Mouse (Mus musculus) CH12.LX (cell line): Measurements from ENCODE around the gene Tmem97. TPM values are rescaled to one million over a fixed set of nuclear protein-coding genes. Genes with fewer than 3 reads are reported as not detected.
"Not testable (repeated sequence)": the region's sequence is repeated elsewhere in the genome, so short reads cannot be mapped to it uniquely, and the experiment has no call there.

Source experiments
- DNase-seq: peaks from one replicate; pipeline ENCODE4 v3.0.0-alpha.2; 2013; ENCODE audit errors: extremely low read depth
- H3K27ac ChIP-seq: 2 replicates; pipeline ENCODE4 v1.5.1; 2012; ENCODE audit warnings: low read depth, mild to moderate bottlenecking, control low read depth, moderate library complexity; ENCODE audit not compliant: insufficient read depth
- H3K27me3 ChIP-seq: replicated peaks from 2 replicates; pipeline ENCODE3; 2012; ENCODE audit warnings: inconsistent platforms
- H3K36me3 ChIP-seq, 2 experiments: replicated peaks in 1 of 2; 2 replicates each; pipeline versions ENCODE3 to v1.6.1; 2012; ENCODE audit warnings: inconsistent platforms in 1 of 2, low read length in 1 of 2, mild to moderate bottlenecking in 1 of 2, mixed read lengths in 1 of 2, moderate library complexity in 1 of 2; ENCODE audit not compliant: control insufficient read depth in 1 of 2, insufficient read depth in 1 of 2
- H3K4me1 ChIP-seq, 2 experiments: 2 replicates each; pipeline ENCODE4 v1.6.1; 2012; ENCODE audit warnings: inconsistent platforms in 1 of 2, moderate library complexity in 1 of 2; ENCODE audit not compliant: insufficient read depth in 2 of 2, control insufficient read depth in 1 of 2
- H3K4me2 ChIP-seq: 2 replicates; pipeline ENCODE4 v1.6.1; 2012; ENCODE audit warnings: low read depth, mild to moderate bottlenecking, control low read depth; ENCODE audit not compliant: poor library complexity, insufficient read depth, severe bottlenecking
- H3K4me3 ChIP-seq, 3 experiments: fragments of 150-350 bp in 1 of 3; sonication (generic) in 1 of 3; replicated peaks in 1 of 3; 2 replicates each; pipeline versions ENCODE3 to v1.5.1; 2011 to 2012; ENCODE audit warnings: low read depth in 2 of 3, low read length in 2 of 3, mild to moderate bottlenecking in 2 of 3, moderate library complexity in 2 of 3, control low read depth in 1 of 3, improper control_type of control experiment in 1 of 3, inconsistent platforms in 1 of 3, mixed read lengths in 1 of 3; ENCODE audit not compliant: poor library complexity in 1 of 3
- H3K79me2 ChIP-seq: replicated peaks from 2 replicates; pipeline ENCODE4 v1.6.1; 2012; ENCODE audit warnings: mild to moderate bottlenecking, moderate library complexity; ENCODE audit not compliant: control insufficient read depth, poor library complexity, insufficient read depth, severe bottlenecking; ENCODE audit errors: extremely low read depth
- H3K9ac ChIP-seq: 2 replicates; pipeline ENCODE4 v1.6.1; 2012; ENCODE audit warnings: low read depth, mild to moderate bottlenecking, control low read depth, moderate library complexity; ENCODE audit not compliant: insufficient read depth
- H3K9me3 ChIP-seq: replicated peaks from 2 replicates; pipeline ENCODE3; 2012; ENCODE audit warnings: low read length, inconsistent platforms, mixed read lengths
- CTCF ChIP-seq, 2 experiments: IDR thresholded peaks in 1 of 2; conservative IDR thresholded peaks in 1 of 2; 2 replicates each; pipeline ENCODE4 v1.5.1; 2011 to 2012; ENCODE audit warnings: low read depth in 2 of 2, low read length in 2 of 2, improper control_type of control experiment in 1 of 2, inconsistent platforms in 1 of 2, mild to moderate bottlenecking in 1 of 2, moderate library complexity in 1 of 2
- E2F4 ChIP-seq: IDR thresholded peaks from 2 replicates; pipeline ENCODE4 v1.6.1; 2011; ENCODE audit warnings: low read depth, low read length, improper control_type of control experiment; ENCODE audit not compliant: insufficient replicate concordance
- ELF1 ChIP-seq: IDR thresholded peaks from 2 replicates; pipeline ENCODE4 v1.6.1; 2014; ENCODE audit warnings: low read depth, mild to moderate bottlenecking, inconsistent platforms, low read length, improper control_type of control experiment
- EP300 ChIP-seq: IDR thresholded peaks from 2 replicates; pipeline ENCODE4 v1.6.1; 2011; ENCODE audit warnings: low read length, improper control_type of control experiment
- ETS1 ChIP-seq: conservative IDR thresholded peaks from 2 replicates; pipeline ENCODE4 v1.6.1; 2012; ENCODE audit warnings: low read depth, mild to moderate bottlenecking, inconsistent platforms, low read length, improper control_type of control experiment, moderate library complexity
- GABPA ChIP-seq: IDR thresholded peaks from 2 replicates; pipeline ENCODE4 v1.6.1; 2012; ENCODE audit warnings: low read depth, low read length, improper control_type of control experiment, inconsistent platforms; ENCODE audit not compliant: insufficient replicate concordance
- IRF4 ChIP-seq: IDR thresholded peaks from 2 replicates; pipeline ENCODE4 v1.6.1; 2014; ENCODE audit warnings: low read depth, mild to moderate bottlenecking, inconsistent platforms, low read length, improper control_type of control experiment
- JUN ChIP-seq: IDR thresholded peaks from 2 replicates; pipeline ENCODE4 v1.6.1; 2011; ENCODE audit warnings: low read depth, mild to moderate bottlenecking, low read length, improper control_type of control experiment, moderate library complexity; ENCODE audit not compliant: insufficient read depth
- JUND ChIP-seq: conservative IDR thresholded peaks from 2 replicates; pipeline ENCODE4 v1.6.1; 2011; ENCODE audit warnings: low read depth, low read length, improper control_type of control experiment
- KAT2A ChIP-seq: IDR thresholded peaks from 2 replicates; pipeline ENCODE4 v1.6.1; 2012; ENCODE audit warnings: low read length, improper control_type of control experiment, inconsistent platforms; ENCODE audit not compliant: insufficient replicate concordance
- MEF2A ChIP-seq: IDR thresholded peaks from 2 replicates; pipeline ENCODE4 v1.6.1; 2014; ENCODE audit warnings: low read depth, mild to moderate bottlenecking, inconsistent platforms, low read length, improper control_type of control experiment, borderline replicate concordance
- MXI1 ChIP-seq: IDR thresholded peaks from 2 replicates; pipeline ENCODE4 v1.6.1; 2011; ENCODE audit warnings: mild to moderate bottlenecking, low read depth, low read length, improper control_type of control experiment
- MYC ChIP-seq: IDR thresholded peaks from 2 replicates; pipeline ENCODE4 v1.6.1; 2011; ENCODE audit warnings: low read depth, mild to moderate bottlenecking, improper control_type of control experiment, low read length
- NRF1 ChIP-seq: IDR thresholded peaks from 2 replicates; pipeline ENCODE4 v1.6.1; 2014; ENCODE audit warnings: low read depth, mild to moderate bottlenecking, inconsistent platforms, low read length, improper control_type of control experiment, moderate library complexity
- POLR2AphosphoS2 ChIP-seq: IDR thresholded peaks from 2 replicates; pipeline ENCODE4 v1.6.1; 2011; ENCODE audit warnings: low read depth, low read length, improper control_type of control experiment
- RAD21 ChIP-seq: IDR thresholded peaks from 2 replicates; pipeline ENCODE4 v1.6.1; 2011; ENCODE audit warnings: low read depth, mild to moderate bottlenecking, low read length, improper control_type of control experiment, moderate library complexity
- RCOR1 ChIP-seq: conservative IDR thresholded peaks from 2 replicates; pipeline ENCODE4 v1.6.1; 2012; ENCODE audit warnings: low read depth, mild to moderate bottlenecking, inconsistent platforms, low read length, improper control_type of control experiment
- SIN3A ChIP-seq: IDR thresholded peaks from 2 replicates; pipeline ENCODE4 v1.6.1; 2012; ENCODE audit warnings: low read length, improper control_type of control experiment, inconsistent platforms
- SMC3 ChIP-seq: IDR thresholded peaks from 2 replicates; pipeline ENCODE4 v1.6.1; 2011; ENCODE audit warnings: low read depth, low read length, improper control_type of control experiment
- TBP ChIP-seq: conservative IDR thresholded peaks from 2 replicates; pipeline ENCODE4 v1.6.1; 2011; ENCODE audit warnings: low read depth, low read length, improper control_type of control experiment
- USF1 ChIP-seq: IDR thresholded peaks from 2 replicates; pipeline ENCODE4 v1.6.1; 2014; ENCODE audit warnings: low read depth, mild to moderate bottlenecking, inconsistent platforms, low read length, improper control_type of control experiment
- ZNF384 ChIP-seq: IDR thresholded peaks from 2 replicates; pipeline ENCODE4 v1.6.1; 2012; ENCODE audit warnings: low read depth, low read length, improper control_type of control experiment, inconsistent platforms
- dilution Hi-C: fragments of 300-500 bp; cut with MboI; formaldehyde crosslinking; loops from 2 replicates; pipeline ENCODE4 v1.14.3; 2020; ENCODE audit warnings: low sequenced_read_pairs; ENCODE audit not compliant: extremely low pct_unique_long_range_greater_than_20kb, extremely low pct_ligation_motif_present
- in situ Hi-C: fragments of 300-500 bp; cut with MboI; formaldehyde crosslinking; loops from 3 replicates; pipeline ENCODE4 v1.14.3; 2019; ENCODE audit warnings: low sequenced_read_pairs, low pct_ligation_motif_present, low pct_unique_long_range_greater_than_20kb, mixed read lengths
- polyA plus RNA-seq: library from polyadenylated mRNA; unstranded; fragments of >175 nt; gene quantifications from 2 replicates; pipeline ENCODE4 v1.2.1, GENCODE M21; 2012; ENCODE audit warnings: low read depth; ENCODE audit not compliant: insufficient read length
- total RNA-seq, 2 experiments: library from RNA; depleted of rRNA; stranded (reverse); fragments of 300-350 nt in 1 of 2; fragments of >200 nt in 1 of 2; gene quantifications; 2 replicates each; pipeline ENCODE4 v1.2.3; 2012 to 2014

Gene Tmem97
- total and polyA plus RNA-seq, 3 experiments = 213 to 347 (median 268) TPM

DNA sequence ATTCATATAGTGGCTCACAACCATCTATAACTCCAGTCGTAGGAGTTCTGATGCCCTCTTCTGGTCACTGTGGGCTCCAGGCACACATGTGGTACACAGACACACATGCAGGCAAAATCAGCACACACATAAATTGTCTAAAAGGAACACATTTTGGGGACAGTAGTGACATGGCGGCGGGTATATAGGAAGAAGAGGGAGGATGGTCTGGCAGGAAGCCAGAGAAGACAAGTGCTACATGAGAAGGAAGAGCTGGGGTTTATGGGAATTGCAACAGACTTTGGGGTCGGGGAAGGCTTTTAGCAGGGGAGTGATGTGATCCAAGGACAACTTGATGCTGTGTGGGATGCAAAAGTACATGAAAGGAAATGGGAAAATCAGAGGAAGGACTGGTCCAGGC, 16.1 kb downstream of the Tmem97 start:
- dilution Hi-C loops = no loop called here
- H3K27ac ChIP-seq = no peak overlapping the region
- H3K79me2 ChIP-seq = peaks cover 82% of the 10 kb centered on the region
- in situ Hi-C loops = no loop called here
- H3K36me3 ChIP-seq = peaks cover 25 to 51% of the 10 kb centered on the region in 2 experiments
- H3K9me3 ChIP-seq = no peaks in the 10 kb centered on the region
- H3K27me3 ChIP-seq = no peaks in the 10 kb centered on the region
- TF ChIP-seq MYC (0 out of 2 replicates have a peak, but pooled peaks have one; percentile 29), TBP (no peak), KAT2A (no peak), SMC3 (no peak), RAD21 (no peak; the same call in 1 of the 2 replicates), USF1 (no peak), JUN (no peak), ELF1 (no peak), E2F4 (no peak), MXI1 (0 out of 2 replicates have a peak, but pooled peaks have one; percentile 44), ETS1 (no peak), EP300 (no peak), NRF1 (no peak), GABPA (no peak), CTCF (conservative IDR thresholded peaks at IDR 0.05 in 1 of 2, IDR thresholded peaks at IDR 0.05 in 1 of 2; ENCODE audit: low read depth in 2 of 2, low read length in 2 of 2) (peak in 1 of 2 experiments; percentile 43; a peak in 2 of 4 replicates), JUND (no peak), MEF2A (no peak), POLR2AphosphoS2 (no peak)
- H3K4me1 ChIP-seq = peaks cover 17 to 42% of the 10 kb centered on the region in 2 experiments
- DNase-seq = no peak
- H3K4me2 ChIP-seq = peak overlapping the region; percentile 96
- H3K9ac ChIP-seq = peak overlapping the region; percentile 64
- H3K4me3 ChIP-seq = peak overlapping the region; percentile 70 to 79 (median 72)

DNA sequence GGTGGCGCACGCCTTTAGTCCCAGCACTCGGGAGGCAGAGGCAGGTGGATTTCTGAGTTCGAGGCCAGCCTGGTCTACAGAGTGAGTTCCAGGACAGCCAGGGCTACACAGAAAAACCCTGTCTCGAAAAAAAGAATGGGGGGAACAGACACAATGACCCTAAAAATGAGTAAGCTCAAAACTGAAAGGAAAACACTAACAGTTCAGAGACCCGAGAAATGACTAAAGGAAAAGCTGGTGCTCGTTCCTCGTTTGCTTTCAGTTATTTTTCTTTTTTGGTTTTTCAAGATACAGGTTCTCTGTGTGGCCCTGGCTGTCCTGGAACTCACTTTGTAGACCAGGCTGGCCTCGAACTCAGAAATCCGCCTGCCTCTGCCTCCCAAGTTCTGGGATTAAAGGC, 19.1 kb downstream of the Tmem97 start:
- in situ Hi-C loops, H3K9me3 ChIP-seq, H3K4me3 ChIP-seq, H3K27ac ChIP-seq, DNase-seq, dilution Hi-C loops, H3K27me3 ChIP-seq: not testable (repeated sequence)
- TF ChIP-seq RCOR1 (peak; percentile 62; the same call in 1 of the 2 replicates), JUND (peak; percentile 61), ZNF384 (peak; percentile 28; the same call in 1 of the 2 replicates), IRF4 (peak; percentile 72), SIN3A (peak; percentile 37; the same call in 1 of the 2 replicates), EP300 (peak; percentile 69), JUN (peak; percentile 59; the same call in 1 of the 2 replicates)
- Histone ChIP-seq H3K36me3 (peaks cover 42 to 67% of the 10 kb centered on the region in 2 experiments), H3K9ac (0 out of 2 replicates have a peak overlapping the region, but pooled peaks have one; percentile 9), H3K4me1 (peaks cover 11 to 32% of the 10 kb centered on the region in 2 experiments), H3K4me2 (peak overlapping the region; percentile 11; the same call in 1 of the 2 replicates), H3K79me2 (peaks cover 57% of the 10 kb centered on the region)
